Mouse (Mus musculus): ENCODE measurements around the gene Triobp.
A peak's percentile ranks its signal among the peaks of the same experiment; 100 is the strongest.
"Not testable (repeated sequence)": the region's sequence is repeated elsewhere in the genome, so short reads cannot be mapped to it uniquely, and the experiment has no call there.

The Triobp gene

DNA sequence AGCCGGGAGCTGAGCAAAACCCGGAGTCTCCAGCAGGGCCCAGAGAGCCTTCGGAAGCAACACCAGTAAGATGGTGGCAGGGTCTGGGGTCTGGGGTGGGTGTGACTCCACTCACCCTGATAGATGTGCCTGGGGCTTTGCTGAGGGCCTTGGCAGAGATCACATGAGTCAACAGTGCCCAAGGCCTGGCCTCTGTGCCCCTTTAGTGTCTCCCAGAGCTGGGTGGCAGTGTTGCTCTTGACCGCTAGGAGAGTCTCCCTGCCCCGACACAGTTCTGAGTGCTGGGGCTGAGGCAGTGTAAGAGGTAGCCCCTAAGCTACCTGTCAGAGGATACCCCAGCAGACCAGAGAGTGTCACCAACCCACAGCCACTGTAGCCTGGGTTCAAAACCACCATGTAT is 54.0 kb downstream of the Triobp start:
- DNase-seq (ENCODE audit: inconsistent ontology term): no peak

DNA sequence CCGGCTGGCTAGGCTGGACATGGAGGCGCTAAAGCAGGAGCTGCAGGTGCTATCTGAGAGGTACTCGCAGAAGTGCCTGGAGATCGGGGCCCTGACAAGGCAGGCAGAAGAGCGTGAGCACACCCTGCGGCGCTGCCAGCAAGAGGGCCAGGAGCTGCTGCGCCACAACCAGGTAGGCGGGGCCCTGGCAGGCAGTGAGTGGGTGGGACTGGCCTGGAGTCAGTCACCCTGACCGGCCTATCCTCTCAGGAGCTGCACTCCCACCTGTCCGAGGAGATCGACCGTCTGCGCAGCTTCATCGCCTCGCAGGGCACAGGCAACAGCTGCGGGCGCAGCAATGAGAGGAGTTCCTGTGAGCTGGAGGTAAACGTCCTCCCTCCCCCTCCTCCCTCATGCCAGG is 54.5 kb downstream of the Triobp start:
- no peak for DNase-seq (ENCODE audit: inconsistent ontology term)

DNA sequence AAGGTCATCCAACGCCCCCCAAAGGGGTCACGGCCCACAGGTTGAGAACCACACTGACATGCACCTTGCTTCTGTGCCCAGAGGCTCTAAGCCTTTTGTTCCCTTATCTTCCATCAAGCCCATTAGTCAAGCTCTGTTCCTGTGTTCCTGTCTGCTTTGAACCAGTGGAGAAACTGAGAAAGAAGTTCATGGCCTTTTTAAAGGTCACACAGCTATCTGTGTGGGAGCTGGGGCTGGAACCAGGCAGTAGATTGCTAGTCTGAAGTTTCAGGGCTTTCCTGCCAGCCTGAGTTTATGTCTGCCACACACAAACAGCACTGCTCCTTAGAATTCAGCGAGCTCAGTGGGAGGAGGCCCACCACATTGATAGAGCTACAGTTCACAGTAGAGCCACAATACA is 55.6 kb downstream of the Triobp start:
- DNase-seq (ENCODE audit: inconsistent ontology term): no peak

DNA sequence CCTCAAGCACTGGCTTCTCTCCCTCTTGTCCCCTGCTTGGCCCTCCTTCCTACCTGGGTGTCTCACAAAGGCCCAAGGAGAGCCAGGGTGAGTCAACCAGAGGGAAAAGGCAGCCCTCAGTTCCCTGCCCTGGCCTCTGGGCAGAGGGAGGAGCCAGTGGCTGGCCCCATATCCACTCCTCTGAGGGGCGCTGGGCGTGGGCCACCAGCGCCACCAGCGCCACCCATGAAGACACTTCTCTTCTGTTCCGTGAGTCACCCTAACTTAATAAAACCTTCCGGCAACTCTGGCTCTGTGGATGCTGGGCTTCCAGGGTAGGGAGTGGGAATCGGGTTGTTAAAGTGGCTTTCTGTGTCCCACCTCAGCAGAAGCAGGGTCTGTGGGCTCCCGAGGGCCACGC is 58.1 kb downstream of the Triobp start:
- no peak for DNase-seq (ENCODE audit: inconsistent ontology term)

DNA sequence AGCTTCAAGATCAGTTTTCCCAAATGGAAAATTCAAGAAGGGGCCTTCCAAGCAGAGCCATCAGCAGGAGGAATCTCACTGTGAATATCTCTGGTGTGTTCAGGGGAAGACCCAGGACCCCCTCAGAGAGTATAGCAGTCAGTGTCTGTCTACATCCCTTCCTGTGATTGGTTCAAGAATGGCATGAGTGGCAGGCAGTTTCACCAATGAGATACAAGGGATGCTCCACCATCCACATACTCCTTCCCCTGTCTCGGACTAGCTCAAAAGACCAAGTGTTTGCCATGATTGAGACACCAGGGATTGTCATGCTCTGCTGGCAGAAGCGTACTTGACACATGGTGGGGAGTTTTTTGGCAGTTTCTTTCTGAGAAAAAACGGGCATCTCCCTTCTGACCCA is 59.1 kb downstream of the Triobp start:
- no peak for DNase-seq (ENCODE audit: inconsistent ontology term)

DNA sequence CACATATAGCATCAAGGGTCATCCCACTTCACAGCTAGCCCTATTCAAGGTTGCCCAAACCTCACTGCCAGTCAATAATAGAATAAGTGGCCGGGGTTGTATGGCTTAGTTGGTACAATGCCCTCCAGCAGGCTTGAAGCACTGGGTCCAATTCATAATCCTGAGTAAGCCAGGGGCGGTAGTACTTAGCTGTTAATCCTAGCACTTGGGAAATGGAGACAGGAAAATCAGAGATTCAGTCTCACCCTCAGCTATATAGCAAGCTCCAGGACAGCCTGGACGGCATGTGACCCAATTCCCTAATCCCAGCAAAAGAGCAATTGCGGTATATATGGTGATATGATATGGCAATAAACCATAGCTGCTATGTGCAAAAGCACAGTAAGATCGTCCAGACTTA is 59.5 kb downstream of the Triobp start:
- no peak for DNase-seq (ENCODE audit: inconsistent ontology term)

DNA sequence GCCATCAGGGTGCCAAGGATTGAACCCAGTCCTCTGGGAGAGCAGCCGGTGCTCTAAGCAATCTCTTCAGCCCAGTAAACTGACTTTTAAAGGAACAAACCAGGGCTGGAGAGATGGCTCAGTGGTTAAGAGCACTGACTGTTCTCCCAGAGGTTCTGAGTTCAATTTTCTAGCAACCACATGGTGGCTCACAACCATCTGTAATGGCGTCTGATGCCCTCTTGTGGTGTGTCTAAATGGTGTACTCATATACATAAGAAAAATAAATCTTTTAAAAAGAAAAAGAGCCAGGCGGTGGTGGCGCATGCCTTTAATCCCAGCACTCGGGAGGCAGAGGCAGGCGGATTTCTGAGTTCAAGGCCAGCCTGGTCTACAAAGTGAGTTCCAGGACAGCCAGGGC is 60.3 kb downstream of the Triobp start:
- DNase-seq (ENCODE audit: inconsistent ontology term): not testable (repeated sequence)

DNA sequence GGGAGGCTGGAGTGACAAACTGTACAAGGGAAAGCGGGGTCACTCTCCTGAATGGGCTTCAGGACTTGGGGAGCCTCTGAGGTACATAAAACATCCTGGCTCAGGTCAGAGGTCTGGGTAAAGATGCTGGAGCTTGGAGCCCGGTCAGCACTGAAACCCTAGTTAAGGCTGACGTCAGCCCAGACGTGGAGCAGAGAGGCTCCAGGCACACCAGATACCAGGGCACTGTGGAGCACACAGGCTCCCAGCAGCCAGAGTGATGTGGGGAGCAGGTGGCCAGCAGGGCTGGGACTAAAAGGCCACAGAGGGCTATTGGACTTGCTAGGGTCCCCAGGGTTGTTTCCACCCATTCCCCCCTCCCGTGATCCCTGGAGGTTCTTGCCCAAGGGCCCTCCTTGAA is 62.2 kb downstream of the Triobp start:
- DNase-seq (ENCODE audit: inconsistent ontology term): no peak

DNA sequence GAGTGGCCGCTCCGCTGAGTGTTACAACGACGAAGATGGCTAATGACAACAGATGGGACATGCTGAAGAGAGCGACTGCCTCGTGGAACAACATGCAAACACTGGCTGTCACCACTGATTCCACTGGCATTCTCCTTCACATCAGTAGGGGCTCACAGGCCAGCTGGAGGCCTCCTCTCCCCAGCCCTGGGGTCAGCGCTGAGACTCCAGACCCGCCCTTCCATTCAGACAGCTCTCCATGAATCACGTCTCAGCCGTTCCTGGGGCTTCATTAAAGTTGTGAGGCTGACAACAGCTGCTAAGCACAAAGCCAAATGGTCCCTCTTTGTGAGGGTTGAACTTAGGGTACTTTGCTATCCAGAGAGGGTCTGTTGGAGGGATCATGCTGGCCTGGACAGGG is 64.0 kb downstream of the Triobp start:
- DNase-seq (ENCODE audit: inconsistent ontology term): no peak

DNA sequence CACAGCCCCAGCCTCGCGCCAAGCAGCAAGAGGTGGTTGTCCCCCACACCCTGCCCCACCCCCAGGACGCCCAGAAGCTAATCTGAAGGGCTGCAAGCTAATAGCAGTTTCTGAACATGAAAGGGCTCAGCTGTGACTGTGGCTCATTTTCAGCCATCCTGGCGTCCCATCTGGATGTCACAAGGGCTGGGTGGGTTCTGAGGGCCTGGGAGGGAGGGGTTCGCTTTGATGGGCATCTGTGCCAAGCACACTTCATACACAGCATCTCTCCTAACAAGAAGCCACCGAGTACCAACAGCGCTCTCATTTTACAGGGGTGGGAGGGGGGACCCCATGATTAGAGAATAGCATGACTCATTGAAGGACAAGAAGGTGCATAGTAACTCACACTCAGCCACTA is 65.9 kb downstream of the Triobp start:
- no peak for DNase-seq (ENCODE audit: inconsistent ontology term)

DNA sequence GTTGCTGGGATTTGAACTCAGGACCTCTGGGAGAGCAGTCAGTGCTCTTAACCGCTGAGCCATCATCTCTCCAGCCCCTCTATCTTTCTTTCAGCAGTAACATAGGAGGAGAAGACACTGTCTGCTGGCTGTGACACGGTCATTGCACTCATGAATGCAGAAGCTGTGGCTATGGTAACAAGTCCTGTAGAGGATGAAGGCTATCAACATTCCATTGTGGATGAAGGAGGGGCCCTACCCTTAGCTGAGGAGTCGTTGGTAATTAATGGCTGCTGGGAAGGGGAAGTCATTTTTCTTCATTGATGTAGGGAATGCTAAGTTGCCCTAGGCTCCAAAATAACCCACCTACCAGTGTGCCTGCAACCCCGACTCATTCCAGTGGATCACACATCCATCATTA is 70.7 kb downstream of the Triobp start:
- DNase-seq (ENCODE audit: inconsistent ontology term): peak; percentile 22

DNA sequence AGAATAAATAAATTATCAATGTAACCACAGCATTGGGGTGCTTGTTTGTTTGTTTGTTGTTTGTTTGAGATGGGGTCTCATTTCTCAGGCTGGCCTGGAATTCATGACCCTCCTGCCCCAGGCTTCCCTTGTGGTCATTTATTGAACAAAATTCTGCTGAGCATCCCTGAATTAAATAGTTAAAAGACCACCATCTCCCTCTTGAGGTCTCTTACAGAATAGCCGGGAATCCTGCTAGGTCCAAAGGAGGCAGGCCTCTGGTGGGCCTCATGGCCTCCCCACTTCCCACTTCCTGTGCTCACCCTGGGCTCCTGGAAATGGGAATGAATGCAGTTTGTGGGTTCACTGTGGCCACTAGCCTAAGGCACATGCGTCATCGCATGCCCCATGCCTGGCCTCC is 71.4 kb downstream of the Triobp start:
- no peak for DNase-seq (ENCODE audit: inconsistent ontology term)

DNA sequence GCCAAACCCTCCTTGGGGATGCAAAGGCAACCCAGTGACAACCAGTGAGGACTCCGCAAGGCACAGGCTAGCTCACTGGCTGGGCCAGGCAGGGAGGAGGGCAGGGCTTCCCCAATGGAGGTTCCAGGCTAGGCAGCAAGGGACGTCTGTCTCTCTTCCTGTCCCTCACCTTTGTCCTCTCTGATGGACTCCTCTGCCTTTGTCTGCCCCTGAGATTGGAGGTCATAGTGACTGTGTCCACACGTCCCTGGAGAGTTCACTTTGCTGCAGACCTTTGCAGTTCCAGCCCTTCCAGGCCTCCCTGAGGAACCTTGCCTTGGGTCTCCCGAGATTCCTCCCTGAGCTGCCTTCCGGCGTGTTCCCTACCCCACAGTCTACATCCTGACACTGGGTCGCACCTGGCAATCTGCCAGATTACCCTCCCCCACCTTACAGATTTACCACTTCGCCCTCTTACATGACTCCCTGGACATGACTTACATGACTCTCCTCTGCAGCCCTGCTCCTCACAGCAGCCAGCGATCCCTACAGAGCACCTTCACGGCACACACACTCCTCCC is 75.2 kb downstream of the Triobp start:
- DNase-seq (ENCODE audit: inconsistent ontology term): no peak

DNA sequence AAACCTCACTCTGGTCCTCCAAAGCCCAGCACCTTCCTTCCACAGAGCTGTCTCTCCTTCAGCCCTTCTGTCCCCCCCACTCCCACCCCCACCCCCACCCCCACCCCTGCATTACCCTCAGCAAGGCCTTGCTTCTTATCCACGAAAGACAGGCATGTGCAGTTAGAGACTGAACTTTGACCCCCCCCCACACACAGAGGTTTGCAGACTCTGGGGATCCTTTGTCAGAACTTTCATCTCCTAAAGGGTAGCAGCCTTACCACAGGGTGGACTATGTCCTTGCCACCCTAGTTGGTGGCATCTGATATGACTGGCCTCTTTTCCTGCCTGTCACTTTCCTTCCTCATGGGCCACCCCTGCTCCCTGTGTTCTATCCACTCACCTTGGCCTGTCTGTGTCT is 75.8 kb downstream of the Triobp start:
- no peak for DNase-seq (ENCODE audit: inconsistent ontology term)

DNA sequence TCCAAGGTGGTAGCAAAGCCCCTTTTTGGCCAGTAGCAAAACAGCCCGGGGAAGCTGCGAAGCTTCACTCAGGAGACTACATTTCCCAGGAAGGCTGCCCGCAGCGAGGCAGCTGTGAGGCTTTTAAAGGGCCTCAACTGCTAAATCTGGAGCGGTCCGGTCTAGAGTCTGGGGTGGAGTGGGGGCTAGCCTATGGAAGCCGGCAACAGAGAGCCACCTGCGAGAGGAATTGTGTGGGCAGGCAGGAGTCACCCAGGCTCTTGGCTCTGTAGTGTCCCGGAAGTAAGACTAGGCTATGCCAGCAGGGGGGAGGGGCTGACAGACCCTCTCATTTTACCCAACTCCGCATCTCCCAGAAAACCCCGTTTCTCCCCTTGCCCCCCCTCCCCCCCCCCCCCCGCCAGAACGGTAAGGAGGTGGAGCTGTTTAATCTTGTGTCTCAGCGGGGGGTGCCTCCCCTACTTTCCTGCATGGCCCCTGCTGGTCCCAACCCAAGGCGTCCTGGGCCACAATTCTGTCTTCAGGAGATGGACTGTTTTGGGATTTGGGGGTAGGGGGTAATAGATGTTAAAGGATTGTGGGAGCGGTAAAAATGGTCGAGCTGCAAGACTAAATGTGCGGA is 78.3 kb downstream of the Triobp start:
- DNase-seq (ENCODE audit: inconsistent ontology term): no peak

DNA sequence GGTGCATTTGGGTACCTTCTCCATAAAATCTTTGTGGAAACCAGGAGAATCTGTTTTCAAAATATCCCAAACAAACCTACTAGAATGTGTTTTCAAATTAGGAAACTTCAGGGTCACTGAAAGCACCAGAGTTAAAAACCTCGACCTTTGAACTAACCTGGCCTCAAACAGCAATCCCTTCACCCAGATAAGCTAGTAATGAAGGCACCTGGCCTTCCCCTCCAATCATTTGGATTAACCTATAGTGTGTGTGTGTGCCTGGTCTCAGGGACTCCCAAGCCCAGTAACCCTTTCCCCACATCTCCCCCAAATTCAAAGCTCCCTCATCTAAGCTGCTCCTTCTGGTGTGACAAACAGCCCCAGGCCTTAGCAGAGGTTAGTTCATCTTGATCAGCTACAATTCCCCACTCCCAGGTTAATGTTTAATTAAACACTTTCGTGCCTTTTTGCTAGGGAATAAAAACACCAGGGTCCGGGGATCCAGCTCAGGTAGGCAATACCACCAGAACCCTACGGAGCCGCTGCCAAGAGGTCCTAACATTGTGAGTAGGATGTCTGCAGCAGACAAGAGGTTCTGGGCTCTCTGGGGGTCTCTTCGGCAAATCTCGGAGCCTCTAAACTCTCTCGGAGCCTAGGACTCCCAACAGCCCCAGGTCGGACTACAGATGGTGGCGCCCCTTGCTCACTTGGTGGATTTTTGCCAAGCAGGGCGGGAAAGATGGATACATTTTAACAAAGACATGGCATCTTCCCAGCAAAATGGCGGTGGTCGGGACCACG is 79.2 kb downstream of the Triobp start:
- DNase-seq (ENCODE audit: inconsistent ontology term): no peak

DNA sequence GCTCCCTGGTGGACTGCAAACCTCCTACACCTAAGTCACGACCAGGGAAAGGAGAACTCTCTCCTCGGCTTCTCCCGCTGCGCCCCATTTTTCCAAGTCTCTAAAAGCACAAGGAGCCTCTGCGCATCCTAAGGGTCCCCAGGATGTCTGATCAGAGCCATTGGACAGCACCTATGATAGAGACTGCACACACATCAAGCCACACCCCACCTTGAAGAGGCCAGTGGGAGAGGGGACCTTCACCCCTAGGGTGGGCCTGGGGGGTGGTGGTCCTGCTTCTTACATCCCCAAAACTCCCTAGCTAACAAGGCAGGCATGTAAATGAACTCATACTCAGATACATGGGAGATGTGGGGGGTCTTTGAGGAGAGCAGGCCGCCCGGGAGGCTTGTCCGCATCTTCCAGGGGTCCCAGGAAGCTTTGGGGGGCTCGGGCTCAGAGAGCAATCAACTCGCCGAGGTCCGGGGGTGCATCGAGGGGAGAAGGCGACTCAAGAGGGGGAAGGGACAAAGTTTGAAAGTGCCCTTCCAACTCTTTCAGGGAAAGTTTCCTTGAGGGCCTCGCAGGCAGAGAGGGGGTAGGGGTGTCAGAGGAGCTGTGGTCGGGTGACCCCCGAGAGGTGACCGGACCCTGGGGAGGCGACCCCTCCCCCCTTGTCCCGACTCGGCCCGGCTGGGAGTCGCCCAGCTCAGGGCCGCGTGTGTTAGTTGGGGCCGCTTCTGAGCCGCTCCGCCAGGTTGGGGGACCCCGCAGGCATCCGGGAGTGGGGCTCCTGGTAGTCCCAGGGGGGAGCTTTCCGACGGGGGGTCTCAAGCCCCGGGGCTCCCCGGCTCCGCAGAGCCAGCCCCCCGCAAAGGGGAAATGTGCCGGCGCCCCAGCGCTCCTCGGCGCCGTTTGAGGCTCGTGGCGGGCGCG is 80.0 kb downstream of the Triobp start:
- no peak for DNase-seq (ENCODE audit: inconsistent ontology term)

DNA sequence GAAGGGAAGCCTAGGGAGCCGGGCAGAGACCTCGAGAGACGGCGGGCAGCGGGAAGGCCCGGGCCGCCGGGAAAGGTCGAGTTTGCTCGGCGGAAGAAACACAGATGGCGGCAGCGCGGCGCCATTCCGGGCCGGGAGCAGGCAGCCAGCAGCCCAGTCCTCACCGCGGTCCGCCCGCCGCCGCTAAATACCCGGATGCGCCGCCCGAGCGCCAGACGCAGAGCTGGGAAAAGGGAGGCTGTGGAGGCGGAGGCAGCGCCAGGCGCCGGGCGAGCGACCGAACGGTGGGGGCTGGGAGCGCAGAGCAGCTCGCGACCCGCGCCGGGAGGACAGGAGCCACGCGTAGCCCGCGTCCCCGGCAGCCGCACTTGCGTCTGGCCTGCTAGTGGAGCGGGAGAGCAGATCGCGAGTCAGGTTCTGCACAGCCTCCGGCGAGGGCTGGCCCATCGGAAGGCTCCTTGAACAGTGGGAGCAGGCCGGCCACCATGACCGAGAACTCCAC is 80.8 kb downstream of the Triobp start, which contains the start of gene H1f0:
Gene H1f0, plus strand, starts transcription at position 214 of the 502 bp plus-strand sequence.
- DNase-seq (ENCODE audit: inconsistent ontology term): peak; percentile 94

DNA sequence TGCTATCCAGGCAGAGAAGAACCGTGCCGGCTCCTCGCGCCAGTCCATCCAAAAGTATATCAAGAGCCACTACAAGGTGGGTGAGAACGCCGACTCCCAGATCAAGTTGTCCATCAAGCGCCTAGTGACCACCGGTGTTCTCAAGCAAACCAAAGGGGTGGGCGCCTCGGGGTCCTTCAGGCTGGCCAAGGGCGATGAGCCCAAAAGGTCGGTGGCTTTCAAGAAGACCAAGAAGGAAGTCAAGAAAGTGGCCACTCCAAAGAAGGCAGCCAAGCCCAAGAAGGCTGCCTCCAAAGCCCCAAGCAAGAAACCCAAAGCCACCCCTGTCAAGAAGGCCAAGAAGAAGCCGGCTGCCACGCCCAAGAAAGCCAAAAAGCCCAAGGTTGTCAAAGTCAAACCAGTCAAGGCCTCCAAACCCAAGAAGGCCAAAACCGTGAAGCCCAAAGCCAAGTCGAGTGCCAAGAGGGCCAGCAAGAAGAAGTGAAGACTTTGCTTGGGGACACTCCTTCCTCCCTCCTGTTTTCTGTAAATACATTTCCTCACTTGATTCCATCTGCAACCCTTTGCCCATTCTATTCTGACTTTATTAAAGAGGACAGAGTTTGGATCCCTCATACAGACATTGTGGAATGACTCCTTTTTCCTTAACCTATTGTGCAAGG is 81.4 kb downstream of the Triobp start:
- DNase-seq (ENCODE audit: inconsistent ontology term): no peak

DNA sequence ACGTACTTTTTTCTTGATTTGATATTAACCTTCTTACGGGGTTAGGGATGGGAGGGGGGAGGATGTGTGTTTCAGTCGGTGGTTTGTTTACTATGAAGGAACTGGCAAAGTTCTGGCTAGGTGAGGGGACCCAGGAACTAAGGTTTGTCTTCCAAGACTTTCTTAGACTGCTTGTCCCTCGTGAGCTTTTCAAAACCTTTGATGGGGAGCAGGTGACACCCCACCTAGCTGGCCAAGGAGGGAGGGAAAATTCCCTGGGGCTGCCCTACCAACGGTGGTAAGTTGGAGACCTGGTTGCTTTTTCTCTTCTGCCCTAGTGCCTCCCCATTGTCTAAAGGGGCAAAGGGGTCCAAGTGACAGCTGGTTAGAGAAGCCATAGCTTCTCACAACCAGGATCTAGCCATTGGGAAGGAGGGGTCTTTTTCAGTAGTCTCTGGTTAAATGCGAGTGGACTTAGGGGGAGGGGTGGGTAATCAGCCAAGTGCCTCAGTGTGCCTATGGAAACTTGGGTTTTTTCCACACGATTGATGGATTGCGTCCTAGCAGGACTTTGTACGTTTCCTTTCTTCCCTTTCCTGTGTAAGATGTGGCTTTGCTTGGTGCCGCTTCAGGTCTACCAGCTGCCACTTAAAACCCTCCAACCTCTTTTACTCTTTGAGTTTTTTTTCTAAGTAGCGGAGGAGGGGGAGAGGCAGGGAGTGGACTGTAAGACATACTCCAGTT is 82.2 kb downstream of the Triobp start:
- no peak for DNase-seq (ENCODE audit: inconsistent ontology term)
